ENCODE assay signal across 1 mouse cellular context in the genomic region with DNA sequence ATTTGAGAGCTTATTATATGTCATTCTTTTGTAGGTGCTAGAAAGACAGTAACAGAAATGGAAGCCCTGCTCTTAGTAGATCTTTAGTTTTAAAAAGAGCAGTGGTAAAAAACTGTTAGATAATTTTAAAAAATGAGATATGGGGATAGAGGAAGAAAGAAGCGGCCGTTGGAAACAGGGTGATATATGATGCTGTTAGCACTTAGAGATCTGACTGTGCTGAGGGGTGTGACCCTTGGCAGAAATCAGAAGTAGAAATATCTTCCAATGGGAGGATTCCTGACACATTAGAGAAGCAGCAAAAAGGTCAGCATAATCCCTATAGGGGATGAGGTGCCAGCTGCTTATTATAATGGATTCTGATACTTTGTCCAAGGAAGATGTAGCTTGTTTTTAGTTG.
TF ChIP-seq lines count a peak whose summit lies in the region.

No protein-coding gene starts in this region.

TF ChIP-seq in MEL, 35 proteins besides CTCF, POLR2A, EP300 and RAD21 (continued from another document):
- TF ChIP-seq CHD2 (IDR thresholded peaks at IDR 0.05; ENCODE audit: low read length) = no peak
- no peak for TF ChIP-seq ZMIZ1 (IDR thresholded peaks at IDR 0.05; ENCODE audit: low read depth, low read length)
TF ChIP-seq in MEL: peak in this region for 9.
